Mouse (Mus musculus) ovary, postnatal 36 days (tissue): ENCODE results near the gene AU040320.
A peak's percentile ranks its signal among the peaks of the same experiment; 100 is the strongest.

Experiments
- DNase-seq: peaks from one replicate; pipeline ENCODE4 v3.0.0; 2022; ENCODE audit warnings: low spot score, mixed read lengths

The AU040320 gene

GRCm38 (mm10) chr4:126750046-126750683 lies 3.2 kb upstream of the AU040320 start:
- DNase-seq, result peak; percentile 39

GRCm38 (mm10) chr4:126750863-126751555 lies 2.3 kb upstream of the AU040320 start:
- DNase-seq, result no peak

DNA sequence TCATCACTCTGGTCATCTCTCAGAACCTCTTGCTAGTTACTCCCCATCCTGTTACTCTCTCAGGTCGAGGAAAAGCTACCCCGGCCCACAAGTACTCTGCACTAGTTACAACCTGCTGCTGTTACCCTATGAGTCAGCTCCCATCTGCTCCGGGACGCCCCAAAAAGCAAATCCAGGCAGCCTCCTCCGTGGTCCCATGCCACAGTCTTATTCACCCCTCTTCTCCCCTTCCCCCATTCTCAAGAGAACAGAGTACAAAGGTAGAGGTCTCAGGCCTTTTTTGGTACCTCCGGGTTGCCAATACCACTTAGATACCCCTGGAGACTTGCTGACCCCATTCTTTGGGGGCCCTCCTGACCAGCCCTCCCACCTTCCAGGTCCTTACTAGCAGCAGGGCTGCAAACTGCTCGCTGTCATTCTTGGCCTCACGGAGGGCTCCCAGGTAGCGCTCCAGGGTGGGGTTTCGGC lies 1.8 kb upstream of the AU040320 start:
- DNase-seq, result no peak

- no peak for DNase-seq
These were observed 1.2 kb upstream of the AU040320 start for GRCm38 (mm10) chr4:126752024-126752607.

DNA sequence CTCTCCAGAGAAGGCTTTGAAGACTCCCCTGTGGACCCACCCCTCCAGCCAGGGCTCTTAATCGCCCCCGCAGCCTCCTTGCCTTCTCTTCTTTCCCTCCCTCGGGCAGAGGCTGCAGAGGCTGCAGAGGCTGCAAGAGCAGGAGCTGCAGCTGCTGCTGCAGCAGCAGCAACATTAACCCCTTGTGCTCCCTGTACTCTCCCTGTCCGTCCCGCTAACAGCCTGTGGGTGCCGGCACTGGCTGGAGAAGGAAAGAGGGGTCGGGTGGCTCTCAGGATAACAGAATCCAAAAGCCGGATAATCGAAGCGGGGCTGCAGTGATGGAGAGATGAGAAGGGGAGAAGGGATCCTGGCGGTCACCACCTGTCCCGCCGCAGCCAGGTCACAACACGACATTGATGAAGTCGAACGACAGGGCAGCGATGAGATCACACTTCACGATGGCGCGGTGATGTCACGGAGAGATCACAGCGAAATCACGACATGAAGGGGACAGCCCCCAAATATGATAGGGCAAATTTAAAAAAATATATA lies 669 bp upstream of the AU040320 start:
- DNase-seq, result peak; percentile 16

GRCm38 (mm10) chr4:126754231-126754611 lies 877 bp downstream of the AU040320 start:
- DNase-seq, result no peak

DNA sequence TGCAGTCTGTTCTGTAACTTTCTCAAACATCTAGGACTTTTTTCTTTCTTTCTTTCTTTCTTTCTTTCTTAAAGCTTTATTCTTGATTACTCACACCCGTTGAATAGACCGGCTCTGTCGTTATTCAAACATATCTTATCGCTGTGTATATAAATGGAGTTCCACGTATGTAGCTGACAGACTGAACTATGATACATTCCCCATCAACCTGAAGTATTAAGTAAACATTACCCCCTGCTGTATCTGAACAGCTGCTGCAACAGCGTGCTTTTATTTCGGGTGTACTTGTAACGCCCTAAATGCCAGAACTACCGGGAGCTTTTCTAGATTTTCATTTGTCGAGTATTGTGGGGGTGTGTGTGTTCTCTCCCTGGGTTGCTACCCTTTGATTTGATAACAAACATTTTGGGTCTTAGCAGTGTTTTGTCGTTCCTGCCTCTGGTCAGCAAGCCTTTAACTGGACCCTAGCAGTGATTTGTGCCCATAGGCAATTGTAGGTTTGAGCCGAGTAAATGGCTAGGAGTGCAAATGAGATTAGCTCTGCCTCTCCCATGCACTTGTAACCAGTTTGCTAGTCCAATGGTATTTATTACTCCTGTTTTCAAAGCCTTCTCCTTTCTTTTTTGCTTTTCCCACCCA lies 1.5 kb downstream of the AU040320 start:
- no peak for DNase-seq

- DNase-seq, result no peak
These were observed 3.4 kb downstream of the AU040320 start for GRCm38 (mm10) chr4:126756766-126757165.

DNA sequence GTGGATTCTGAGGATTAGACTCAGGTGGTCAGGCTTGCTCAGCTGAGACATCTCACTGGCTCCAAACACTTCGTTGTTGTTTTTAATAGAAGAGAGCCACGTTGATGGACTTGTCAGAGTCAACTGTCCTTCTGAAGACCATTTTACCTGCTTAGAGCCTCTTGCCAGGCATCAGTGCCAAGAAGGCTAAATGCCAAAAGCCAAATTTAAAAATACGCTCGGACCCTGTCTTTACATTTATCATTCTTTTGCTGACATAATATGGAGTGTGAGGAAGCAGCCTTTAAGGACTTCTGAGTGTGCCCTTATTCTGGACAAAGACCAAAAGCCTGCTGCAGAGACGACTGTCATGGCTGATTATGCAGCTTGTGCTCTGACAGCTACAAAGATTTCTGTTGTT lies 5.0 kb downstream of the AU040320 start:
- no peak for DNase-seq

DNA sequence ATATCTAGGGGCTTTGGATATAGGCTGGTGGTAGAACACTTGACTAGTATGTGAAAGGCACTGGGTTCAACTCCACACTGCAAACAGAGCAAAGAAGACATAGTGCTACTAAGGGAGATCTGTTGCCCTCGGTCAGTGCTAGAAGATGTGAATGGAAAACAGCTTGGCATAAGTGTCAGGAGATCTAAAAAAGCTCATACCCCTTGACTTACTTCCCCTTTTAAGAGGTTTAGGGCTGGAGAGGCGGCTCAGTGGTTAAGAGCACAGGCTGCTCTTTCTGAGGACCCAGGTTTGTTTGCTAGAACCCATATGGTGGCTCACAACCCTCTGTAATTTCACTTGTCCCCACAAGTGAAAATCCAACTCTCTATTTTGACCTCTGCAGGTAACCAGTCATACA lies 6.1 kb downstream of the AU040320 start:
- DNase-seq, result no peak

DNA sequence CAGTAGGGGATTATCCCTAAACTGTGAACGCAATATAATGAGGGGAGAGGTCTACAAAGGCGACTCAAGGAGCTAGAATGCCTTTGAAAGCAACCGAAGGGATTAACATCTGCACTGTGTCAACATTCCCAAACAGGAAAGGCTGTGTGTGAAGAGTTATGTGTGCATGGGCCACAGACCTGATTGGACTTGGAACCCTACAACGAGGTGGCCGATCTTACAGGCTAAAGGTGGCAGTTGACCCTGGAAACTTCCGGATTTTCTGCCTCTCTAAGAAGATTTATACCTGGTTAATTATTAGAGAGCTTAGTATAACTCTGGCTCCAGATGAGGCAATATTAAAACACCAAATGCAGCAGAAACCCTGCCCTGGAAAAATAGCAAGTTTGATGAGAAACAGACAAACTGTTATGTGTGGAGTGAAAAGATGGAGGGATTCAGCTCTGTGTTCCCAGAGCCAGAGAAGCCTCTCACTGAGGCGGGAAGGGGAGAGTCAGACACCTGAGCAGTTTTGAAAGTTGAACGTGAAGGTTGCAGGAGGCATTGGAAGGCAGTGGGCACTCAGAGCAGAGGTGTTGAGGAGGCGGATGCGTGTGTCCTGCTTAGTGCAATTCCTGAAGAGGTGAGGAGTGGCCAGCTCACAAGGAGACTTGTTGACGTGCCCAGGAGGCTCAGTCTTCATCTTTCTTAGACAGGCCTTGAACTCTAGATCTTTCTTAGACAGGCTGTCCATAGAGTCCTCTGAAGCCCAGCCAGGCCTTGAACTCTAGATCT lies 9.4 kb downstream of the AU040320 start:
- DNase-seq, result no peak

DNA sequence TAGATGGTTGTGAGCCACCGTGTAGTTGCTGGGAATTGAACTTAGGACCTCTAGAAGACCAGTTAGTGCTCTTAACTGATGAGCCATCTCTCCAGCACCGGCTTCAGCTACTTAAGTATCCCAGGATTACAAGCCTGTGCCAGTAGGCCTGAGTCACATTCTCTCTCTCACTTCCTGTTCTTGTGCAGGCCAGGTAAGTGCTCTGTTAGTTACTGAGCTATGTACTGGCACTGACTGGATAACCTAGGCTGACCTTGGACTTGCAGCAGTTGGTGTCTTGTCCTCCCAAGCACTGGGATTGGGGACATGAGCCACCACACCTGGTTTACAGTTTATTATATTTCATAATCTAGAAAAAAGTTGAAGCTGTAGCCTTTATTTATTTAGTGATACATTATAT lies 10.1 kb downstream of the AU040320 start:
- DNase-seq, result no peak

- DNase-seq, result no peak
These were observed 16.6 kb downstream of the AU040320 start for GRCm38 (mm10) chr4:126769800-126770563.

DNA sequence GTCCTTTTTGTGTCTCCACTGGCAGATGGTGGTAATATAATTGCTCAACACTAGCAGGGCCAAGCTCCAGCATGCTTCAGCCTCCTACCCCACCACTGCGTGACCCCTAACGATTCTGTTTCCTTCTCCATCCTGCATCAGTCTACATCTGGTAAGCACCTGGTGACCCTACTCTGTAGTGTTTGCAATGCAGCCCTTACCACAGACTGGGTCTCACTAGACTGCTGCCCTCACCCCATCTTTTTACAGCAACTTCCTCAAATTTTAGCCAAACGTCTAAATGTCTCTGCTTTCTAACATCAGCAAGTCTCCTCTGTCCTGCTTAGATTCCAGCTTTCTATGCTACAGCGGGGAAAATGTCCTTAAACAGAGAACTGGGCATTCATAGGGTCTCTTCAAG lies 17.5 kb downstream of the AU040320 start:
- DNase-seq, result no peak

- no peak for DNase-seq
These were observed 20.5 kb downstream of the AU040320 start for GRCm38 (mm10) chr4:126773871-126774270.

GRCm38 (mm10) chr4:126775182-126775581 lies 21.8 kb downstream of the AU040320 start:
- no peak for DNase-seq

- DNase-seq, result no peak
These were observed 25.8 kb downstream of the AU040320 start for GRCm38 (mm10) chr4:126779148-126779581.

DNA sequence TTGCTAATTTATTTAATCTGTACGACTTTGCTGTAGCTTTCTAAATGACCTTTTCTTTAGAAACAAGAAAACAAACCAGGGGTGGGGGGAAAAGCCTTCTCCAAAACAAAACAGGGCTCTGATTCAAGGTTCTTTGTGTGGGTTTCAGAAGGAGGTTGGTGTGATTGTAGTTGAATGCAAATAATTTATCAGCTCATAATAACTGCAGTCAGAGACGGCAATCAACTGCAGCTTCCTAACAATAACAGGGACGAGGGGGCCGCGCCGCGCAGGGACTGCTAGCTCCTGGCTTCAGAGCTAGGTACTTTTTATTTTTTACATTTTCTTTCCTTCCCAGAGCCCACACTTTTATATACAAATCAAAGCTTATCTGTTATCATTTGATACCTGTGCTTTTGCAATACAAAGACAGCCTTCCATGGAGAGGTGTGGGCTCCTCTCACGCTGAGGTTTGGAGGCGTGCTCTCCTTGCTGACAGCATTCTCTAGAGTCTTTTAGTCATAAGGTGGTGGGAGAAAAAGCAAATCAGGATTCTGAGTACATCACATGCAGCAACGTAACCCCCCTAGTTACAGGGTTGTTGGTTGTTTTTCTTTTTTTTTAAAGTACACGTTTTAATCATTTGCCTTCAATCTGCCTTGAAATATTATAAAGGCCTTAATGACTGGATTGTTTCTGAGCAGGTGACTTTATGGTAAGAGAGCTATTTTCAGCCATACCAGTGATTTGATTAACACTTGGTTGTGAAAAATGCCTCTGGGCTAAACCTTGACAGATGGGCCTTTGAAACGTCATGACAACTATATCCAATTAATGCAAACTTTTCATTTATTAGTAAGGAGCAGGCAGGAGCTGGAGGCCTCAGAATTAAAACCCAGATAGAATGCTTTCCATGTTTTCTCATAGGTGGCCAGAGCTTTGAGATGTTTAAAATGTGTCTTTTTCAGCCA lies 26.8 kb downstream of the AU040320 start:
- DNase-seq, result peak; percentile 22

DNA sequence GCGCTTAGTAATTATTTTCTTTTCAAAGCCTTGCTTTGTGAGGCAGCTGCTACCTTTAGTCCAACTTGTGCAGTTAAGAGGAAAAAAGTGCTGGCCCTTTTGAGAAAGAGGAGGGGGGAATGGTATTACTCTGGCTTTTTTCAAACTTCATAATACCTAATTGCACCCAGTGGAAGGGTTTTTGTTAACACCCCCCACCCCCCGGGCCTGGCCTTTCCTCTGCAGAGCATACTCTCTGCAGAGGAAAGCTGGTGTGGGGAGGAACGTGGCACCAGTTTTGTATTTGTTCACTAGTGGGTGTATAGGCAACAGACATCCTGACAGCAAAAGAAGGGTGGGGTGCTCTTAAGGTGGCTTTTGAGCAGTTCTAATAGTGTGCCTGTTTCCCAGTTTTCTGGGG lies 28.5 kb downstream of the AU040320 start:
- no peak for DNase-seq

DNA sequence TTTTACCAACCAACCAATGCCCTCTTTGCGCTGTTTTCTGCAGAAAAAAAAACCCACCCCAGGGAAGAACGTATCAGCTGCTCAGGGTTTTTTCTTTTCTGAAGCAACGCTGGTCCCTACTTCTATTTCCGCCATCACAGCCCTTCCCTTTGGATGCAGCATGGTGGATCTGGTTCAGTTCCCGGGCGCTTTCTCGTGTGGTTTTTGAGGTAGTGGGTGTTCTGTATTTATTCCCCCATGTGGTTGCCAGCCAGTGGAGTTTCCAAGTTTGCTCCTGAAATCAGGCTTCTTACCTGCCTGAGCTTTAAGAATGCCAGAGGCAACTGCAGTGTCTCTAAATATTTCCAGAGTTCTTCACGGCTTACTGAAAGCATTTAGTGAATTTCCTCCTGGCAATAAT lies 29.2 kb downstream of the AU040320 start:
- no peak for DNase-seq
